Mouse (Mus musculus) midbrain, embryonic 11.5 days (tissue): ENCODE measurements around the gene Bank1. TPM values are rescaled to one million over a fixed set of nuclear protein-coding genes. Genes with fewer than 3 reads are reported as not detected.

Experiments
- ATAC-seq: fragments of 200-750 bp; cut with Nextera tagmentation; 2 replicates; pipeline ENCODE4 v1.8.0; 2017; ENCODE audit warnings: moderate TSS enrichment, moderate library complexity; ENCODE audit not compliant: low FRiP score
- DNase-seq: peaks from one replicate; pipeline ENCODE4 v3.0.0; 2015; ENCODE audit warnings: low spot score; ENCODE audit errors: missing footprints
- H3K27ac ChIP-seq: fragments of 300-500 bp; sonication (generic); 2 replicates; pipeline ENCODE4 v1.5.1; 2014; ENCODE audit warnings: low read depth, low read length
- H3K27me3 ChIP-seq: fragments of 300-500 bp; sonication (generic); 2 replicates; pipeline ENCODE4 v1.6.1; 2014; ENCODE audit warnings: mild to moderate bottlenecking, low read length, moderate library complexity, mixed read lengths; ENCODE audit not compliant: control insufficient read depth, insufficient read depth
- H3K36me3 ChIP-seq: fragments of 300-500 bp; sonication (generic); 2 replicates; pipeline ENCODE4 v1.6.1; 2014; ENCODE audit warnings: mild to moderate bottlenecking, low read length, moderate library complexity, mixed read lengths; ENCODE audit not compliant: control insufficient read depth, insufficient read depth
- H3K4me1 ChIP-seq: fragments of 300-500 bp; sonication (generic); 2 replicates; pipeline ENCODE4 v1.6.1; 2014; ENCODE audit warnings: low read length; ENCODE audit not compliant: control insufficient read depth, insufficient read depth
- H3K4me2 ChIP-seq: fragments of 300-500 bp; sonication (generic); 2 replicates; pipeline ENCODE4 v1.6.1; 2014; ENCODE audit warnings: mild to moderate bottlenecking, moderate library complexity
- H3K4me3 ChIP-seq: fragments of 300-500 bp; sonication (generic); 2 replicates; pipeline ENCODE4 v1.5.1; 2014; ENCODE audit warnings: low read depth, low read length
- H3K9ac ChIP-seq: fragments of 300-500 bp; sonication (generic); 2 replicates; pipeline ENCODE4 v1.6.1; 2014; ENCODE audit warnings: low read length
- H3K9me3 ChIP-seq: fragments of 300-500 bp; sonication (generic); 2 replicates; pipeline ENCODE4 v1.6.1; 2016; ENCODE audit warnings: low read length; ENCODE audit not compliant: control insufficient read depth
- WGBS: fragments of 180-500 bp; shearing (Covaris S2); extraction: QIAGEN DNeasy Blood & Tissue Kit; methylation state at CpG from one replicate; pipeline ENCODE4 v1.1.7; 2014; 5-methylcytosine and 5-hydroxymethylcytosine counted together
- polyA plus RNA-seq: library from polyadenylated mRNA; unstranded; fragments of >200 nt; fragmentation: Nextera tagmentation; extraction: Ambion mirVana; gene quantifications from 2 replicates; pipeline ENCODE4 v1.2.1, GENCODE M21; 2014

Bank1 gene
- polyA plus RNA-seq, 1 experiment from 2014 or later = 0.59 TPM

- H3K36me3 ChIP-seq = no peaks in the 10 kb centered on the region
- H3K27me3 ChIP-seq = no peaks in the 10 kb centered on the region
- no peaks in the 10 kb centered on the region for H3K4me1 ChIP-seq
- no peaks in the 10 kb centered on the region for H3K9me3 ChIP-seq
- no peak overlapping the region for H3K27ac ChIP-seq
- ATAC-seq = no peak
- H3K4me2 ChIP-seq = no peak overlapping the region
- 88% methylated on average over 5 of the region's 5 CpGs for whole genome bisulfite sequencing
- no peak overlapping the region for H3K4me3 ChIP-seq
- no peak for DNase-seq
- H3K9ac ChIP-seq = no peak overlapping the region
Observed at GRCm38 (mm10) chr3:136100973-136101500, 224.8 kb downstream of the Bank1 start.

GRCm38 (mm10) chr3:136100292-136100691 is 225.6 kb downstream of the Bank1 start:
- Histone ChIP-seq H3K36me3 (no peaks in the 10 kb centered on the region), H3K4me2 (no peak overlapping the region), H3K27ac (no peak overlapping the region), H3K9me3 (no peaks in the 10 kb centered on the region), H3K27me3 (no peaks in the 10 kb centered on the region), H3K4me1 (no peaks in the 10 kb centered on the region), H3K9ac (no peak overlapping the region), H3K4me3 (no peak overlapping the region)
- 88% methylated on average over 8 of the region's 8 CpGs for WGBS
- DNase-seq = no peak
- ATAC-seq = no peak

- H3K4me1 ChIP-seq = no peaks in the 10 kb centered on the region
- H3K4me3 ChIP-seq = no peak overlapping the region
- H3K27me3 ChIP-seq = no peaks in the 10 kb centered on the region
- 89% methylated on average over 7 of the region's 7 CpGs for WGBS
- no peak overlapping the region for H3K9ac ChIP-seq
- no peak for ATAC-seq
- no peak for DNase-seq
- no peak overlapping the region for H3K4me2 ChIP-seq
- H3K9me3 ChIP-seq = no peaks in the 10 kb centered on the region
- H3K36me3 ChIP-seq = no peaks in the 10 kb centered on the region
- H3K27ac ChIP-seq = no peak overlapping the region
Observed at GRCm38 (mm10) chr3:136086948-136087660, 238.8 kb downstream of the Bank1 start.

GRCm38 (mm10) chr3:136086431-136086830 is 239.4 kb downstream of the Bank1 start:
- Histone ChIP-seq H3K27ac (no peak overlapping the region), H3K4me3 (no peak overlapping the region), H3K9me3 (no peaks in the 10 kb centered on the region), H3K36me3 (no peaks in the 10 kb centered on the region), H3K4me2 (no peak overlapping the region), H3K4me1 (no peaks in the 10 kb centered on the region), H3K9ac (no peak overlapping the region), H3K27me3 (no peaks in the 10 kb centered on the region)
- ATAC-seq = no peak
- no peak for DNase-seq
- WGBS = 85% methylated on average over 5 of the region's 5 CpGs

GRCm38 (mm10) chr3:136085077-136085476 is 240.8 kb downstream of the Bank1 start:
- no peaks in the 10 kb centered on the region for H3K36me3 ChIP-seq
- no peak overlapping the region for H3K4me3 ChIP-seq
- 77% methylated on average over 1 of the region's 1 CpGs for WGBS
- no peak overlapping the region for H3K9ac ChIP-seq
- ATAC-seq (no peak), DNase-seq (no peak)
- no peak overlapping the region for H3K27ac ChIP-seq
- H3K4me1 ChIP-seq = no peaks in the 10 kb centered on the region
- H3K9me3 ChIP-seq = no peaks in the 10 kb centered on the region
- no peak overlapping the region for H3K4me2 ChIP-seq
- H3K27me3 ChIP-seq = no peaks in the 10 kb centered on the region

- no peak overlapping the region for H3K4me3 ChIP-seq
- DNase-seq (no peak), ATAC-seq (no peak)
- no peaks in the 10 kb centered on the region for H3K9me3 ChIP-seq
- H3K36me3 ChIP-seq = no peaks in the 10 kb centered on the region
- no peak overlapping the region for H3K27ac ChIP-seq
- H3K4me2 ChIP-seq = no peak overlapping the region
- no peaks in the 10 kb centered on the region for H3K27me3 ChIP-seq
- 77% methylated on average over 5 of the region's 5 CpGs for WGBS
- no peaks in the 10 kb centered on the region for H3K4me1 ChIP-seq
- no peak overlapping the region for H3K9ac ChIP-seq
Observed at GRCm38 (mm10) chr3:136084066-136084465, 241.8 kb downstream of the Bank1 start.

- no peaks in the 10 kb centered on the region for H3K4me1 ChIP-seq
- H3K9ac ChIP-seq = no peak overlapping the region
- no peaks in the 10 kb centered on the region for H3K27me3 ChIP-seq
- no peaks in the 10 kb centered on the region for H3K9me3 ChIP-seq
- WGBS = 73% methylated on average over 1 of the region's 1 CpGs
- no peaks in the 10 kb centered on the region for H3K36me3 ChIP-seq
- DNase-seq = no peak
- H3K4me2 ChIP-seq = no peak overlapping the region
- ATAC-seq = no peak
- no peak overlapping the region for H3K27ac ChIP-seq
- no peak overlapping the region for H3K4me3 ChIP-seq
Observed at GRCm38 (mm10) chr3:136081264-136081663, 244.6 kb downstream of the Bank1 start.

- Histone ChIP-seq H3K27me3 (no peaks in the 10 kb centered on the region), H3K4me3 (no peak overlapping the region), H3K4me1 (no peaks in the 10 kb centered on the region), H3K9me3 (no peaks in the 10 kb centered on the region), H3K9ac (no peak overlapping the region), H3K4me2 (no peak overlapping the region), H3K27ac (no peak overlapping the region), H3K36me3 (no peaks in the 10 kb centered on the region)
- no peak for ATAC-seq
- 93% methylated on average over 2 of the region's 2 CpGs for WGBS
- DNase-seq = no peak
Observed at GRCm38 (mm10) chr3:136078535-136078934, 247.3 kb downstream of the Bank1 start.

GRCm38 (mm10) chr3:136070394-136070793 is 255.5 kb downstream of the Bank1 start:
- no peaks in the 10 kb centered on the region for H3K9me3 ChIP-seq
- H3K9ac ChIP-seq = no peak overlapping the region
- H3K27ac ChIP-seq = no peak overlapping the region
- no peaks in the 10 kb centered on the region for H3K36me3 ChIP-seq
- whole genome bisulfite sequencing = 89% methylated on average over 3 of the region's 3 CpGs
- no peaks in the 10 kb centered on the region for H3K4me1 ChIP-seq
- DNase-seq (no peak), ATAC-seq (no peak)
- H3K4me3 ChIP-seq = no peak overlapping the region
- H3K4me2 ChIP-seq = no peak overlapping the region
- H3K27me3 ChIP-seq = no peaks in the 10 kb centered on the region
